Mouse (Mus musculus): ENCODE measurements around the gene H2-M5. TPM values are rescaled to one million over a fixed set of nuclear protein-coding genes. Genes with fewer than 3 reads are reported as not detected.

Gene H2-M5
- total RNA-seq, 1 experiment = 49.4 TPM

DNA sequence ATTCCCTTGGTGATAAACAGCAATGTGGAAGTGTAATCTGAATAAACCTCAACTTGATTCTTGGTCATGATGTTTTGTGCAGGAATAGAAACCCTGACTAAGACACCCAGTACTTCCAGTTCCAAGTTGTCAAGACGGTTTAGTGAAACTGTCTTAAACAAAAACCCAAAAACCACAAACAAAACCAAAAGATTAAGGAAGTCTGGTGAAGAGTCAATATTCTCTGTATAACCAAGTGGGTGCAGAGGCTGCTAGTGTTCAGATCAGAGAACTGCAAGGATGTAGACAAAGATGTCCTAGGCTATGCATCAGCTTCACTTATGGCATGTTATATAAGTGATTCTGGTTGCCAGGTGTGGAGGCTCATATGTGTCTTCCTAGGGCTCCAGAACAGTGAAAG is 22.5 kb downstream of the H2-M5 start:
- TF ChIP-seq ZNF384 (IDR thresholded peaks at IDR 0.05; ENCODE audit: low read depth, low read length) = no peak
- TF ChIP-seq ZC3H11A (IDR thresholded peaks at IDR 0.05; ENCODE audit: borderline replicate concordance, low read depth, low read length) = no peak
- no peak for TF ChIP-seq CHD2 (IDR thresholded peaks at IDR 0.05; ENCODE audit: low read depth, low read length)
- H3K36me3 ChIP-seq (ENCODE audit: control insufficient read depth, insufficient read depth, low read length, poor library complexity, severe bottlenecking) = peaks cover 13% of the 10 kb centered on the region
- H3K9ac ChIP-seq (ENCODE audit: insufficient read depth, low read depth, low read length, poor library complexity, severe bottlenecking) = no peak overlapping the region
- no peak overlapping the region for H3K27ac ChIP-seq (ENCODE audit: insufficient read depth, low read depth, low read length, poor library complexity, severe bottlenecking)
- no peaks in the 10 kb centered on the region for H3K9me3 ChIP-seq (ENCODE audit: control insufficient read depth, insufficient read depth, low read depth, low read length)
- H3K4me1 ChIP-seq (ENCODE audit: control insufficient read depth in 2 of 2, insufficient read depth in 2 of 2, low read length in 2 of 2, poor library complexity in 1 of 2) = peaks cover 5 to 8% of the 10 kb centered on the region in 2 experiments; a peak in 2 of 4 replicates
- in situ Hi-C loops (cut with MboI; ENCODE audit: low sequenced_read_pairs in 2 of 2, unreplicated experiment in 2 of 2) = no loop called here
- no peak for DNase-seq (ENCODE audit: low read depth, low spot score)
- no peak overlapping the region for H3K4me3 ChIP-seq (ENCODE audit: insufficient read depth in 1 of 2, low read depth in 1 of 2, low read length in 2 of 2, poor library complexity in 1 of 2, severe bottlenecking in 1 of 2)

DNA sequence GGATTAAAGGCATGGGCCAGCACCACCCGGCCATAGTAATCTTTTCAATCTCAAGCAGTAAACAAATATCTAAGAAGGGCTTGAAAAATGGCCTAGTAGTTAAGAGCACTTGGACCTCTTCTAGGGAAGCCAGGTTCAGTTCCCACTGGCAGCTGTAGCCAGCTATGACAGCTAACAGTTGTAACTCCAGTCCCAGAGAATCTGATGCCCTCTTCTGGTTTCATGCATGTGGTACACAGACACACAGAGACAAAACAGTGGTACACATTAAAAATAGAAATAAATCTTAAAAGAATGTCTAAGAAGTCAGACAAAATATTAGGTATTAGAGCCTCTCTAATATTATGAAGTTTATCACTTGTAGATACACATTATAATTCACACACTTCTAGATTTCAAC is 28.2 kb downstream of the H2-M5 start:
- in situ Hi-C loops (cut with MboI; ENCODE audit: low sequenced_read_pairs in 2 of 2, unreplicated experiment in 2 of 2) = no loop called here
- H3K9me3 ChIP-seq (ENCODE audit: control insufficient read depth, insufficient read depth, low read depth, low read length) = no peaks in the 10 kb centered on the region
- no peaks in the 10 kb centered on the region; the same call in 1 of the 2 replicates for H3K36me3 ChIP-seq (ENCODE audit: control insufficient read depth, insufficient read depth, low read length, poor library complexity, severe bottlenecking)
- no peak for DNase-seq (ENCODE audit: low read depth, low spot score)
- peaks cover 2 to 4% of the 10 kb centered on the region in 2 experiments; a peak in 1 of 4 replicates for H3K4me1 ChIP-seq (ENCODE audit: control insufficient read depth in 2 of 2, insufficient read depth in 2 of 2, low read length in 2 of 2, poor library complexity in 1 of 2)
- TF ChIP-seq HCFC1 (IDR thresholded peaks at IDR 0.05; ENCODE audit: borderline replicate concordance, insufficient read depth, low read length) (no peak), CHD2 (IDR thresholded peaks at IDR 0.05; ENCODE audit: low read depth, low read length) (no peak), MAFK (IDR thresholded peaks at IDR 0.05; ENCODE audit: insufficient read depth, low read depth, low read length) (no peak), ZNF384 (IDR thresholded peaks at IDR 0.05; ENCODE audit: low read depth, low read length) (no peak), ZC3H11A (IDR thresholded peaks at IDR 0.05; ENCODE audit: borderline replicate concordance, low read depth, low read length) (no peak)
- no peak overlapping the region for H3K4me3 ChIP-seq (ENCODE audit: insufficient read depth in 1 of 2, low read depth in 1 of 2, low read length in 2 of 2, poor library complexity in 1 of 2, severe bottlenecking in 1 of 2)
- H3K27ac ChIP-seq (ENCODE audit: insufficient read depth, low read depth, low read length, poor library complexity, severe bottlenecking) = no peak overlapping the region
- H3K9ac ChIP-seq (ENCODE audit: insufficient read depth, low read depth, low read length, poor library complexity, severe bottlenecking) = no peak overlapping the region

DNA sequence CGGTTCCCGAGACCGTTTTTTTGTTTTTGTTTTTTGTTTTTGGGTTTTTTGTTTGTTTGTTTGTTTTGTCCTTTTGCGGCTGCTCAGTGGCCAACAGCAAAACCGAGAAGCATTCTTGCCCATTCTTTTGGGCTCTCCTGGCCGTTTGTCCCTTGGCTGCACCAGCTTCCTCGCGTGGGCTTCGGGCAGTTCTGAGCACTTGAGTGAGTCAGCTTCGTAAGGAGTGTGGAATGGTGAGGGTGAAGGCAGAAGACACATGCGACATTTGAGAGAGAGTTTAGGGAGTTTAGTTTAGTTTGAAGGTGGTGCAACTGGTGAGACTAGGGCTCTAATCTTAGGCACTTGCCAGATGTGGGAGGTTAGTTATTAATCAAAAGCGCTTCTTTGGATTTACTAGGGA is 30.5 kb downstream of the H2-M5 start:
- no peak for TF ChIP-seq ZC3H11A (IDR thresholded peaks at IDR 0.05; ENCODE audit: borderline replicate concordance, low read depth, low read length)
- Histone ChIP-seq H3K27ac (ENCODE audit: insufficient read depth, low read depth, low read length, poor library complexity, severe bottlenecking) (peak overlapping the region; percentile 32), H3K4me1 (ENCODE audit: control insufficient read depth in 2 of 2, insufficient read depth in 2 of 2, low read length in 2 of 2, poor library complexity in 1 of 2) (peaks cover 2 to 4% of the 10 kb centered on the region in 2 experiments; a peak in 1 of 4 replicates), H3K36me3 (ENCODE audit: control insufficient read depth, insufficient read depth, low read length, poor library complexity, severe bottlenecking) (no peaks in the 10 kb centered on the region), H3K9me3 (ENCODE audit: control insufficient read depth, insufficient read depth, low read depth, low read length) (no peaks in the 10 kb centered on the region), H3K4me3 (ENCODE audit: insufficient read depth in 1 of 2, low read depth in 1 of 2, low read length in 2 of 2, poor library complexity in 1 of 2, severe bottlenecking in 1 of 2) (peak overlapping the region; percentile 85 to 88), H3K9ac (ENCODE audit: insufficient read depth, low read depth, low read length, poor library complexity, severe bottlenecking) (peak overlapping the region; percentile 85)
- in situ Hi-C loops (cut with MboI; ENCODE audit: low sequenced_read_pairs in 2 of 2, unreplicated experiment in 2 of 2) = no loop called here
- no peak for DNase-seq (ENCODE audit: low read depth, low spot score)

DNA sequence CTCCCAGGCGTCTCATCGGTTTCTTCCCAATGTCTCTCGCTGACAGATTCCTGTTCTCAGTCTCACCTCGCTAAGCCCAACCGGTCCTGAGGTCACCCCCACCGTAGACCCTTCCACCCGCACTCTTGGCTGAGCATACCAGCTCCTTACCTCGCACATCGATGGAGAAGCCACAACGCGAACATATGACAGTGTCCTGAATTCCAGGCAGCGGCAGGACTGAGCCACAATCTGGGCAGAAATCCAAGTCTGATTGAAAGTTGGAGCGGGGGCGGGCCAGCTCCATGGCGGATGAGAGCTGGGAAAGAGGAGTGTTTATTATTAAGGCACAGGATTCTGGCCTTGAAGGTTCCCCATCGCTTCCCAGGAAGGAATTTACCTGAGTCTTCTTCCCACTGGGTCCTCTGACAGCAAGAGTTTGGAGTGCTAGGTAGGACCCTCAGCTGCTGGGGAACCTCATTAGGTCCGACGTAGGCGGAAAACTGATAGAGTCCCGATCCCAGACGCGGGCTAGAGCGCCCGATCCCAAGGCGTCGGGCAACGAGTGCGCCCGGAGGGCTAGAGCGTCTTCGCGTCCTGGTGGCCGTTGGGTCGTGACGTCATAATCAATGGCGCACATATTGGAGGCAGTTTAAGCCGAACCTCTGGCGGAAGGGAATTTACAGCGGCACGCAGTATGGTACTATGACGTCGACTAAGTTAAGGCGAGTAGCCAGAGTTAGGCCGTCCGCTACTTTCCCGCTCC is 31.2 kb downstream of the H2-M5 start, which contains the start of the genes Znrd1 and Znrd1as:
Gene Znrd1 (minus strand): TSS at position 561 of the 745 bp plus-strand sequence.
Gene Znrd1as (plus strand): TSS at position 594 of the 745 bp plus-strand sequence.
- Histone ChIP-seq H3K4me1 (ENCODE audit: control insufficient read depth in 2 of 2, insufficient read depth in 2 of 2, low read length in 2 of 2, poor library complexity in 1 of 2) (peaks cover 2 to 4% of the 10 kb centered on the region in 2 experiments; a peak in 1 of 4 replicates), H3K4me3 (ENCODE audit: insufficient read depth in 1 of 2, low read depth in 1 of 2, low read length in 2 of 2, poor library complexity in 1 of 2, severe bottlenecking in 1 of 2) (peak within 1 kb of the TSS; percentile 85 to 88), H3K27ac (ENCODE audit: insufficient read depth, low read depth, low read length, poor library complexity, severe bottlenecking) (peak within 1 kb of the TSS; percentile 32), H3K36me3 (ENCODE audit: control insufficient read depth, insufficient read depth, low read length, poor library complexity, severe bottlenecking) (no peaks in the 10 kb centered on the region), H3K9ac (ENCODE audit: insufficient read depth, low read depth, low read length, poor library complexity, severe bottlenecking) (peak within 1 kb of the TSS; percentile 85), H3K9me3 (ENCODE audit: control insufficient read depth, insufficient read depth, low read depth, low read length) (no peaks in the 10 kb centered on the region)
- peak; percentile 98 for DNase-seq (ENCODE audit: low read depth, low spot score)
- peak; percentile 47; the same call in 1 of the 2 replicates for TF ChIP-seq ZC3H11A (IDR thresholded peaks at IDR 0.05; ENCODE audit: borderline replicate concordance, low read depth, low read length)
- TF ChIP-seq MAFK (IDR thresholded peaks at IDR 0.05; ENCODE audit: insufficient read depth, low read depth, low read length) = no peak
- TF ChIP-seq HCFC1 (IDR thresholded peaks at IDR 0.05; ENCODE audit: borderline replicate concordance, insufficient read depth, low read length) = peak; percentile 86
- in situ Hi-C loops (cut with MboI; ENCODE audit: low sequenced_read_pairs in 2 of 2, unreplicated experiment in 2 of 2) = no loop called here

DNA sequence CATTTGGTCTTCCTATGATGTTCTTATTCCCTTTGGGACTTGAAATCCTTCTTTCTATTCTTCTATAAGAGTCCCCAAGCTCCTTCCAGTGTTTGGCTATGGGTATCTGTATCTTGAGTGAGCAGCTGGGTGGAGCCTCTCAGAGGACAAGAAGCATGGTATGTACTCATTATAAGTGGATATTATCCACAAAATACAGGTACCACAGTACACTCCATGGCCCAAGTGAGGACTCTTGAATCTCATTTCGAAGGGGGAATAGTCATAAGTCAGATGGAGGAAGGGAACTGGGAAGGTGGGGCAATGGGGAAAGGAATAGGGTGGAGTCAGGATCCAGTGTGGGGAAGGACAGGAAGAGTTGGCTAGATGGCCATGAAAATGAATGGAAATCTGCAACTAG is 36.3 kb downstream of the H2-M5 start:
- H3K9me3 ChIP-seq (ENCODE audit: control insufficient read depth, insufficient read depth, low read depth, low read length) = no peaks in the 10 kb centered on the region
- no peak for DNase-seq (ENCODE audit: low read depth, low spot score)
- H3K27ac ChIP-seq (ENCODE audit: insufficient read depth, low read depth, low read length, poor library complexity, severe bottlenecking) = no peak overlapping the region
- in situ Hi-C loops (cut with MboI; ENCODE audit: low sequenced_read_pairs in 2 of 2, unreplicated experiment in 2 of 2) = no loop called here
- no peak overlapping the region for H3K9ac ChIP-seq (ENCODE audit: insufficient read depth, low read depth, low read length, poor library complexity, severe bottlenecking)
- TF ChIP-seq CHD2 (IDR thresholded peaks at IDR 0.05; ENCODE audit: low read depth, low read length) (no peak), MAFK (IDR thresholded peaks at IDR 0.05; ENCODE audit: insufficient read depth, low read depth, low read length) (no peak), ZC3H11A (IDR thresholded peaks at IDR 0.05; ENCODE audit: borderline replicate concordance, low read depth, low read length) (no peak), HCFC1 (IDR thresholded peaks at IDR 0.05; ENCODE audit: borderline replicate concordance, insufficient read depth, low read length) (no peak)
- H3K36me3 ChIP-seq (ENCODE audit: control insufficient read depth, insufficient read depth, low read length, poor library complexity, severe bottlenecking) = peaks cover 6% of the 10 kb centered on the region
- no peak overlapping the region for H3K4me3 ChIP-seq (ENCODE audit: insufficient read depth in 1 of 2, low read depth in 1 of 2, low read length in 2 of 2, poor library complexity in 1 of 2, severe bottlenecking in 1 of 2)
- H3K4me1 ChIP-seq (ENCODE audit: control insufficient read depth in 2 of 2, insufficient read depth in 2 of 2, low read length in 2 of 2, poor library complexity in 1 of 2) = peaks cover 2 to 5% of the 10 kb centered on the region in 2 experiments; a peak in 2 of 4 replicates
